ENCODE assay signal across 20 mouse cellular contexts in the genomic region with DNA sequence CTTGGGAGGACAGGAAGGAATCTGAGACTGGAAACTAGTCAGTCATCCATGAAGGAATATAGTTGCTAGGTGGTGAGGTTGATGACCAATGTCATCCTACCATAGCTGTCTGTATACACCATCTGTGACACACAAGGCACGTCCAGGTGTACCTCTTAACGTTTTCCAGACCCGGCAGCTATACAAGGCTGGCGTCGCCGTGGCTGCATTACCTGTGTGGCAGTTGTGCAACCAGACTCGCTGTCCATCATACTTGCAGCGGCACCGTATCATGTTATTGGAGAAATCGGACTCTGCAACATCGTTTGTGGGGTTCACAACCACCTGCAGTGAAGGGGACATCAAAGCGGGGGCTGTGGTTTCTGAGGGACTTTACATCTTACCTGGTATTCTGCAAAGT. TPM values are rescaled to one million over a fixed set of nuclear protein-coding genes. Genes with fewer than 3 reads are reported as not detected.
"Had no signal": no experiment of that assay in that cellular context is flagged by ENCODE, and none has a peak within 500 bp of the region (broad histone marks: within the 10 kb centered on the region; RNA-seq: fewer than 3 reads in every experiment).

No protein-coding gene starts in this region.

- H3K27ac ChIP-seq: hindbrain, embryonic 13.5 days; hindbrain, embryonic 15.5 days; hindbrain, postnatal 0 days; kidney, embryonic 15.5 days; kidney, postnatal 0 days; limb, embryonic 13.5 days; limb, embryonic 15.5 days; liver, embryonic 12.5 days had no signal

- H3K4me1 ChIP-seq: limb, embryonic 15.5 days; liver, embryonic 12.5 days had no signal

- ATAC-seq: forebrain, postnatal 0 days; hindbrain, postnatal 0 days; intestine, embryonic 16.5 days; liver, embryonic 12.5 days had no signal

- DNase-seq: forebrain, postnatal 0 days; gastrocnemius, postnatal 14 days; gastrocnemius, postnatal 36 days; heart, adult 18-20 months; heart, postnatal 10 days; heart, postnatal 36 days; layer of hippocampus, adult 9-11 months; layer of hippocampus, postnatal 36 days; left cerebral cortex, postnatal 4 days had no signal

- H3K4me3 ChIP-seq: hindbrain, embryonic 13.5 days; hindbrain, embryonic 15.5 days; kidney, embryonic 15.5 days; limb, embryonic 13.5 days; limb, embryonic 15.5 days; liver, embryonic 12.5 days had no signal

- H3K27me3 ChIP-seq: hindbrain, embryonic 13.5 days; hindbrain, embryonic 15.5 days; kidney, embryonic 15.5 days; limb, embryonic 13.5 days; limb, embryonic 15.5 days; liver, embryonic 12.5 days had no signal

- H3K4me2 ChIP-seq: heart, embryonic 11.5 days; hindbrain, embryonic 13.5 days; hindbrain, embryonic 15.5 days; kidney, embryonic 15.5 days; limb, embryonic 13.5 days; limb, embryonic 15.5 days; liver, embryonic 12.5 days had no signal

- H3K9ac ChIP-seq: forebrain, postnatal 0 days; hindbrain, embryonic 13.5 days; hindbrain, embryonic 15.5 days; kidney, embryonic 15.5 days; limb, embryonic 13.5 days; limb, embryonic 15.5 days; liver, embryonic 12.5 days had no signal

- H3K36me3 ChIP-seq: hindbrain, embryonic 15.5 days had no signal

- H3K9me3 ChIP-seq: hindbrain, embryonic 13.5 days; hindbrain, embryonic 15.5 days; kidney, embryonic 15.5 days; limb, embryonic 13.5 days; limb, embryonic 15.5 days; liver, embryonic 12.5 days had no signal

RNA-seq across cellular contexts. Expression of gene Loxl4, which starts 15.3 kb away (rescaled TPM):
- total RNA-seq: hematopoietic stem cell, adult 5-6 weeks had no signal
- polyA plus RNA-seq: hindbrain, embryonic 15.5 days; hindbrain, postnatal 0 days had no signal
